Mouse (Mus musculus): Measurements from ENCODE around the gene Olfr813. TPM values are rescaled to one million over a fixed set of nuclear protein-coding genes. Genes with fewer than 3 reads are reported as not detected.
"Not testable (repeated sequence)": the region's sequence is repeated elsewhere in the genome, so short reads cannot be mapped to it uniquely, and the experiment has no call there.

Olfr813 gene
- not detected in 2 replicates for polyA plus RNA-seq (2012; rRNA removed)

DNA sequence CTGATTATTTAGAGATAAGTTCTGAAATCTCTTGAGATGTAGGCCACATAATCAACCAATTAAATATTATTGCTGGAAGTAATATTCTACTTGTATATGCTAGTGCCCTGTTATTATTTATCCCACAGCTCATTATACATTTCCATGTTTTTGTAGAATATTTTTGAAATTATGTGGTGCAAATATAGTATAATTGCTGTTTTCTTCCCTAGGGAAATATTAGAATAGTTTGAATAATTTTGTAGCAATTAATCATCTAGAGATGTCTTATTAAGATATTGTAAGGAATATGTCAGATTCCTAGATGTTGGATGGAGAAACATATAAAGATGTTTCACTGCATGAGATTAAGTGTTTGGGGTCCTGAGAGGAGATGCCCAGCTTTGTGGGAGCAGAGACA lies at the start of gene Olfr813:
Olfr813 (plus strand) TSS at position 301 of the 400 bp plus-strand sequence.
- Histone ChIP-seq H3K27ac (ENCODE audit: control insufficient read depth, insufficient read depth, low read length) (no peak within 1 kb of the TSS), H3K4me3 (ENCODE audit: control insufficient read depth, insufficient read depth, low read length) (no peak within 1 kb of the TSS), H3K36me3 (ENCODE audit: control insufficient read depth, insufficient read depth, low read length) (no peaks in the 10 kb centered on the region), H3K4me1 (replicated peaks; ENCODE audit: control insufficient read depth, insufficient read depth, low read length) (no peaks in the 10 kb centered on the region), H3K27me3 (ENCODE audit: control insufficient read depth, insufficient read depth, low read length) (no peaks in the 10 kb centered on the region)
- no peak for TF ChIP-seq POLR2A (IDR thresholded peaks at IDR 0.05; ENCODE audit: control insufficient read depth, extremely low read depth, insufficient read depth, low read length, poor library complexity)
- TF ChIP-seq CTCF (IDR thresholded peaks at IDR 0.05; ENCODE audit: borderline replicate concordance, control insufficient read depth, extremely low read depth, insufficient read depth, low read length, poor library complexity), result no peak
- no peak for DNase-seq

DNA sequence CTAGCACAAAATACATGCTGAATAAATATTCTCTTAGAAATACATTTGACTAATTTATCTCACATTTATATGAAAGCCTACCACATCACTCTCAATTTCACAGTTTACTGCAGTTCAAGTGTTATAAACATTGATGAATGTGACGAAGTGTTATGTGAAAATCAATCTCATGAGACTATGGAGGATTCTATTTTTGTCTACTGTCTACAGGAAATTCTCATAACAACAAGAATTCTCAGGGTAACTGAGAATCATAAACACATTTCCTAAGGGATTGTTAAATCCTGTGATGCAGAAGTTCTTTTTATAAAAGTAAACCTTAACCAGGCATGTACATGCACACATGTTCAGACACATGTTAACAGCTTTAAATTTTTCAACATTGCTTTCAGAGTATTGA lies 9.2 kb upstream of the Olfr813 start, which contains the start of gene Olfr812:
Olfr812 (minus strand) TSS at position 101 of the 400 bp plus-strand sequence.
- whole genome bisulfite sequencing, result 68% methylated on average over 1 of the region's 1 CpGs
- H3K4me3 ChIP-seq (ENCODE audit: control insufficient read depth, insufficient read depth, low read length), result no peak within 1 kb of the TSS
- H3K4me1 ChIP-seq (replicated peaks; ENCODE audit: control insufficient read depth, insufficient read depth, low read length), result no peaks in the 10 kb centered on the region
- no peak for DNase-seq
- no peaks in the 10 kb centered on the region for H3K36me3 ChIP-seq (ENCODE audit: control insufficient read depth, insufficient read depth, low read length)
- no peaks in the 10 kb centered on the region for H3K27me3 ChIP-seq (ENCODE audit: control insufficient read depth, insufficient read depth, low read length)
- no peak for TF ChIP-seq CTCF (IDR thresholded peaks at IDR 0.05; ENCODE audit: borderline replicate concordance, control insufficient read depth, extremely low read depth, insufficient read depth, low read length, poor library complexity)
- TF ChIP-seq POLR2A (IDR thresholded peaks at IDR 0.05; ENCODE audit: control insufficient read depth, extremely low read depth, insufficient read depth, low read length, poor library complexity), result no peak
- H3K27ac ChIP-seq (ENCODE audit: control insufficient read depth, insufficient read depth, low read length), result no peak within 1 kb of the TSS

- H3K36me3 ChIP-seq (ENCODE audit: control insufficient read depth, insufficient read depth, low read length), result no peaks in the 10 kb centered on the region
- no peak overlapping the region for H3K27ac ChIP-seq (ENCODE audit: control insufficient read depth, insufficient read depth, low read length)
- TF ChIP-seq CTCF (IDR thresholded peaks at IDR 0.05; ENCODE audit: borderline replicate concordance, control insufficient read depth, extremely low read depth, insufficient read depth, low read length, poor library complexity) (no peak), POLR2A (IDR thresholded peaks at IDR 0.05; ENCODE audit: control insufficient read depth, extremely low read depth, insufficient read depth, low read length, poor library complexity) (no peak)
- no peak for DNase-seq
- 90% methylated on average over 1 of the region's 1 CpGs for WGBS
- no peaks in the 10 kb centered on the region for H3K27me3 ChIP-seq (ENCODE audit: control insufficient read depth, insufficient read depth, low read length)
- H3K4me1 ChIP-seq (replicated peaks; ENCODE audit: control insufficient read depth, insufficient read depth, low read length), result no peaks in the 10 kb centered on the region
- no peak overlapping the region for H3K4me3 ChIP-seq (ENCODE audit: control insufficient read depth, insufficient read depth, low read length)
Measured at GRCm38 (mm10) chr10:129847343-129847742, 7.8 kb upstream of the Olfr813 start.

DNA sequence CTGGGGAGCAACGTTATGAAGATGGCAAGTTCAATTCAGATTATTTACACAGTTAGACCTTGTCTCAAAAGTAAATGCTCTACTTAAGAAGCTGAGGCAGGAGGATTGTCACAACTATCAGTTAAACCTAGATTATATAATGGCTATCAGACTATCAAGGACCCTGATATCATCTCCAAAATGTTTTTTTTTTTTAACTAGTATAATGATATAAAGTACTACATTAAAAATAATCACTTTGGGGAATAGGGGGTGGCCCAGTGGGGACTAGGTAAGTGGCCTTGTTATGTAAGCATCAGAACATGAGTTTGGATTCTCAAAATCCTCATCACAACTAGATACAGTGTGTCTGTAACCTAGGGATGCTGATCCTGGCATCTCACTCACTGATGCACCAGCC lies 24.6 kb downstream of the Olfr813 start, which contains the start of gene Olfr814:
Olfr814 (minus strand) TSS at position 101 of the 400 bp plus-strand sequence.
- H3K36me3 ChIP-seq (ENCODE audit: control insufficient read depth, insufficient read depth, low read length); H3K27ac ChIP-seq (ENCODE audit: control insufficient read depth, insufficient read depth, low read length); DNase-seq; H3K4me3 ChIP-seq (ENCODE audit: control insufficient read depth, insufficient read depth, low read length); H3K27me3 ChIP-seq (ENCODE audit: control insufficient read depth, insufficient read depth, low read length); H3K4me1 ChIP-seq (replicated peaks; ENCODE audit: control insufficient read depth, insufficient read depth, low read length): not testable (repeated sequence)
- WGBS, result 80% methylated on average over 1 of the region's 1 CpGs

- not testable (repeated sequence) for H3K27me3 ChIP-seq (ENCODE audit: control insufficient read depth, insufficient read depth, low read length); DNase-seq; H3K4me1 ChIP-seq (replicated peaks; ENCODE audit: control insufficient read depth, insufficient read depth, low read length); H3K4me3 ChIP-seq (ENCODE audit: control insufficient read depth, insufficient read depth, low read length); H3K27ac ChIP-seq (ENCODE audit: control insufficient read depth, insufficient read depth, low read length); H3K36me3 ChIP-seq (ENCODE audit: control insufficient read depth, insufficient read depth, low read length)
- 78% methylated on average over 6 of the region's 6 CpGs for WGBS
Measured at GRCm38 (mm10) chr10:129885496-129885895, 30.3 kb downstream of the Olfr813 start.

- H3K27me3 ChIP-seq (ENCODE audit: control insufficient read depth, insufficient read depth, low read length), result no peaks in the 10 kb centered on the region
- DNase-seq, result no peak
- no peak overlapping the region for H3K4me3 ChIP-seq (ENCODE audit: control insufficient read depth, insufficient read depth, low read length)
- no peak overlapping the region for H3K27ac ChIP-seq (ENCODE audit: control insufficient read depth, insufficient read depth, low read length)
- 94% methylated on average over 7 of the region's 7 CpGs for WGBS
- no peaks in the 10 kb centered on the region for H3K4me1 ChIP-seq (replicated peaks; ENCODE audit: control insufficient read depth, insufficient read depth, low read length)
- no peaks in the 10 kb centered on the region for H3K36me3 ChIP-seq (ENCODE audit: control insufficient read depth, insufficient read depth, low read length)
- TF ChIP-seq CTCF (IDR thresholded peaks at IDR 0.05; ENCODE audit: borderline replicate concordance, control insufficient read depth, extremely low read depth, insufficient read depth, low read length, poor library complexity) (no peak), POLR2A (IDR thresholded peaks at IDR 0.05; ENCODE audit: control insufficient read depth, extremely low read depth, insufficient read depth, low read length, poor library complexity) (no peak)
Measured at GRCm38 (mm10) chr10:129885934-129886333, 30.8 kb downstream of the Olfr813 start.

DNA sequence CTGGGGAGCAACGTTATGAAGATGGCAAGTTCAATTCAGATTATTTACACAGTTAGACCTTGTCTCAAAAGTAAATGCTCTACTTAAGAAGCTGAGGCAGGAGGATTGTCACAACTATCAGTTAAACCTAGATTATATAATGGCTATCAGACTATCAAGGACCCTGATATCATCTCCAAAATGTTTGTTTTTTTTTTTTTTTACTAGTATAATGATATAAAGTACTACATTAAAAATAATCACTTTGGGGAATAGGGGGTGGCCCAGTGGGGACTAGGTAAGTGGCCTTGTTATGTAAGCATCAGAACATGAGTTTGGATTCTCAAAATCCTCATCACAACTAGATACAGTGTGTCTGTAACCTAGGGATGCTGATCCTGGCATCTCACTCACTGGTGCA lies 50.6 kb downstream of the Olfr813 start, which contains the start of gene Olfr815:
Olfr815 (minus strand) TSS at position 101 of the 400 bp plus-strand sequence.
- not testable (repeated sequence) for H3K4me3 ChIP-seq (ENCODE audit: control insufficient read depth, insufficient read depth, low read length); H3K27me3 ChIP-seq (ENCODE audit: control insufficient read depth, insufficient read depth, low read length); H3K27ac ChIP-seq (ENCODE audit: control insufficient read depth, insufficient read depth, low read length); H3K36me3 ChIP-seq (ENCODE audit: control insufficient read depth, insufficient read depth, low read length); H3K4me1 ChIP-seq (replicated peaks; ENCODE audit: control insufficient read depth, insufficient read depth, low read length); DNase-seq
- WGBS, result 38% methylated on average over 1 of the region's 1 CpGs

Other genes with a start within 250 kb of the Olfr813 start
- not detected in 2 replicates for gene Olfr796, start 242.8 kb upstream of the Olfr813 start, polyA plus RNA-seq (2012; rRNA removed)
- gene Olfr798, start 227.4 kb upstream of the Olfr813 start, polyA plus RNA-seq (2012; rRNA removed), result not detected in 2 replicates
- gene Olfr799, start 217.9 kb upstream of the Olfr813 start, polyA plus RNA-seq (2012; rRNA removed), result not detected in 2 replicates
- not detected in 2 replicates for gene Olfr800, start 197.7 kb upstream of the Olfr813 start, polyA plus RNA-seq (2012; rRNA removed)
- not detected in 2 replicates for gene Olfr801, start 181.5 kb upstream of the Olfr813 start, polyA plus RNA-seq (2012; rRNA removed)
- gene Olfr802, start 167.2 kb upstream of the Olfr813 start, polyA plus RNA-seq (2012; rRNA removed), result not detected in 2 replicates
- not detected in 2 replicates for gene Olfr803, start 161.1 kb upstream of the Olfr813 start, polyA plus RNA-seq (2012; rRNA removed)
- gene Olfr804, start 152.2 kb upstream of the Olfr813 start, polyA plus RNA-seq (2012; rRNA removed), result not detected in 2 replicates
- gene Olfr805, start 126.0 kb upstream of the Olfr813 start, polyA plus RNA-seq (2012; rRNA removed), result not detected in 2 replicates
- not detected in 2 replicates for gene Olfr806, start 113.4 kb upstream of the Olfr813 start, polyA plus RNA-seq (2012; rRNA removed)
- gene Olfr807, start 97.6 kb upstream of the Olfr813 start, polyA plus RNA-seq (2012; rRNA removed), result not detected in 2 replicates
- gene Olfr808, start 89.9 kb upstream of the Olfr813 start, polyA plus RNA-seq (2012; rRNA removed), result not detected in 2 replicates
- gene Olfr809, start 80.7 kb upstream of the Olfr813 start, polyA plus RNA-seq (2012; rRNA removed), result not detected in 2 replicates
- gene Olfr810, start 60.5 kb upstream of the Olfr813 start, polyA plus RNA-seq (2012; rRNA removed), result not detected in 2 replicates
- gene Olfr811, start 51.0 kb upstream of the Olfr813 start, polyA plus RNA-seq (2012; rRNA removed), result not detected in 2 replicates
- not detected in 2 replicates for gene Olfr812, start 9.3 kb upstream of the Olfr813 start, polyA plus RNA-seq (2012; rRNA removed)
- gene Olfr814, start 24.5 kb downstream of the Olfr813 start, polyA plus RNA-seq (2012; rRNA removed), result not detected in 2 replicates
- gene Olfr815, start 50.5 kb downstream of the Olfr813 start, polyA plus RNA-seq (2012; rRNA removed), result not detected in 2 replicates
- gene Olfr816, start 60.2 kb downstream of the Olfr813 start, polyA plus RNA-seq (2012; rRNA removed), result not detected in 2 replicates
- not detected in 2 replicates for gene Olfr818, start 93.7 kb downstream of the Olfr813 start, polyA plus RNA-seq (2012; rRNA removed)
- gene Olfr819, start 111.9 kb downstream of the Olfr813 start, polyA plus RNA-seq (2012; rRNA removed), result not detected in 2 replicates
- gene Olfr247, start 120.8 kb downstream of the Olfr813 start, polyA plus RNA-seq (2012; rRNA removed), result not detected in 2 replicates
- gene Gm10310, start 129.7 kb downstream of the Olfr813 start, polyA plus RNA-seq (2012; rRNA removed), result not detected in 2 replicates
- not detected in 2 replicates for gene Olfr820, start 157.3 kb downstream of the Olfr813 start, polyA plus RNA-seq (2012; rRNA removed)
- gene Olfr821, start 175.0 kb downstream of the Olfr813 start, polyA plus RNA-seq (2012; rRNA removed), result not detected in 2 replicates
- not detected in 2 replicates for gene Olfr822, start 215.8 kb downstream of the Olfr813 start, polyA plus RNA-seq (2012; rRNA removed)